Mouse (Mus musculus) kidney, embryonic 14.5 days (tissue): ENCODE data around the gene Dmd. TPM values are rescaled to one million over a fixed set of nuclear protein-coding genes. Genes with fewer than 3 reads are reported as not detected.

Source experiments
- ATAC-seq: fragments of 200-750 bp; cut with Nextera tagmentation; 2 replicates; pipeline ENCODE4 v1.8.0; 2017; ENCODE audit warnings: moderate number of reproducible peaks, mild to moderate bottlenecking, moderate TSS enrichment, moderate library complexity; ENCODE audit not compliant: low FRiP score, low TSS enrichment
- H3K27ac ChIP-seq: fragments of 300-500 bp; sonication (generic); 2 replicates; pipeline ENCODE4 v1.5.1; 2014; ENCODE audit warnings: low read depth, mild to moderate bottlenecking, low read length, moderate library complexity, mixed read lengths
- H3K27me3 ChIP-seq: fragments of 300-500 bp; sonication (generic); 2 replicates; pipeline ENCODE4 v1.6.1; 2014; ENCODE audit warnings: mild to moderate bottlenecking, low read length; ENCODE audit not compliant: control insufficient read depth, insufficient read depth
- H3K36me3 ChIP-seq: fragments of 300-500 bp; sonication (generic); 2 replicates; pipeline ENCODE4 v1.6.1; 2014; ENCODE audit warnings: low read length, mixed read lengths; ENCODE audit not compliant: control insufficient read depth, insufficient read depth
- H3K4me1 ChIP-seq: fragments of 300-500 bp; sonication (generic); 2 replicates; pipeline ENCODE4 v1.6.1; 2014; ENCODE audit warnings: low read length, mixed read lengths; ENCODE audit not compliant: control insufficient read depth, insufficient read depth
- H3K4me2 ChIP-seq: fragments of 300-500 bp; sonication (generic); replicated peaks from 2 replicates; pipeline ENCODE4 v1.6.1; 2014; ENCODE audit warnings: low read depth, mild to moderate bottlenecking, low read length
- H3K4me3 ChIP-seq: fragments of 300-500 bp; sonication (generic); 2 replicates; pipeline ENCODE4 v1.5.1; 2014; ENCODE audit warnings: mild to moderate bottlenecking, low read length
- H3K9ac ChIP-seq: fragments of 300-500 bp; sonication (generic); 2 replicates; pipeline ENCODE4 v1.6.1; 2014; ENCODE audit warnings: low read depth, mild to moderate bottlenecking, low read length, moderate library complexity
- H3K9me3 ChIP-seq: fragments of 300-500 bp; sonication (generic); 2 replicates; pipeline ENCODE4 v1.6.1; 2016; ENCODE audit warnings: low read length; ENCODE audit not compliant: control insufficient read depth
- WGBS: fragments of 180-500 bp; shearing (Covaris S2); extraction: QIAGEN DNeasy Blood & Tissue Kit; methylation state at CpG from one replicate; pipeline ENCODE4 v1.1.7; 2014; 5-methylcytosine and 5-hydroxymethylcytosine counted together
- polyA plus RNA-seq: library from polyadenylated mRNA; unstranded; fragments of >200 nt; fragmentation: Nextera tagmentation; extraction: Ambion mirVana; gene quantifications from 2 replicates; pipeline ENCODE4 v1.2.1, GENCODE M21; 2014

Dmd gene
- polyA plus RNA-seq = 25.2 and 29.9 TPM in 2 replicates

GRCm38 (mm10) chrX:82948630-82949029, at the start of gene Dmd:
Gene Dmd (plus strand): TSS chrX:82948870.
- no peak for ATAC-seq
- Histone ChIP-seq H3K36me3 (no peaks in the 10 kb centered on the region), H3K4me2 (no peak within 1 kb of the TSS), H3K9ac (no peak within 1 kb of the TSS), H3K27ac (no peak within 1 kb of the TSS), H3K27me3 (no peaks in the 10 kb centered on the region), H3K4me3 (no peak within 1 kb of the TSS), H3K9me3 (no peaks in the 10 kb centered on the region), H3K4me1 (no peaks in the 10 kb centered on the region)
- WGBS = 70% methylated on average over 3 of the region's 3 CpGs

- H3K9ac ChIP-seq = no peak overlapping the region
- no peak overlapping the region for H3K4me3 ChIP-seq
- ATAC-seq = no peak
- no peak overlapping the region for H3K4me2 ChIP-seq
- H3K4me1 ChIP-seq = no peaks in the 10 kb centered on the region
- no peak overlapping the region for H3K27ac ChIP-seq
- no peaks in the 10 kb centered on the region for H3K9me3 ChIP-seq
- no peaks in the 10 kb centered on the region for H3K27me3 ChIP-seq
- no peaks in the 10 kb centered on the region for H3K36me3 ChIP-seq
These were observed 47.2 kb upstream of the Dmd start for GRCm38 (mm10) chrX:82901515-82901914.

DNA sequence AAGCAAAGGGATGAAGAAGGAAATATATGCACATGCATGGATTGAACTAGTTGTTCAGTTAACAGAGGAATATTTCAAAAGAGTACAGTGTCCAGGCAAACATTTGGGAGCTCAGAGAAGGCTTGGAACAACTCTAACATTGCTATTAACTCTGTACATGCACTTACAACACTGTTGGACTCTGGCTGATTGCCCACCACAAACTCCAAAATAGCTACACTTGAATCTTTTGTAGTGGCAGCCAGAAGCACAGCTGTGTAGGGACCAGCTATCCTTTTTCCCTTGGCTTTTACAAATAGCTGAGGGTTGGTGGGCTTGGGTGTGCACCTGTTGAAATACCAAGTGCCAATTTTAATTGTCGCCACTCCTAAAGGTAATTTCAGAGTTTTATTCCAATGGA, 39.0 kb downstream of the Dmd start:
- Histone ChIP-seq H3K4me2 (no peak overlapping the region), H3K9me3 (no peaks in the 10 kb centered on the region), H3K4me3 (no peak overlapping the region), H3K4me1 (no peaks in the 10 kb centered on the region), H3K27ac (no peak overlapping the region), H3K36me3 (no peaks in the 10 kb centered on the region), H3K9ac (no peak overlapping the region), H3K27me3 (no peaks in the 10 kb centered on the region)
- ATAC-seq = no peak
- WGBS = 83% methylated on average over 1 of the region's 1 CpGs

- WGBS = 68% methylated on average over 1 of the region's 1 CpGs
- no peak for ATAC-seq
- H3K27me3 ChIP-seq = no peaks in the 10 kb centered on the region
These were observed 101.5 kb downstream of the Dmd start for GRCm38 (mm10) chrX:83050190-83050589.

DNA sequence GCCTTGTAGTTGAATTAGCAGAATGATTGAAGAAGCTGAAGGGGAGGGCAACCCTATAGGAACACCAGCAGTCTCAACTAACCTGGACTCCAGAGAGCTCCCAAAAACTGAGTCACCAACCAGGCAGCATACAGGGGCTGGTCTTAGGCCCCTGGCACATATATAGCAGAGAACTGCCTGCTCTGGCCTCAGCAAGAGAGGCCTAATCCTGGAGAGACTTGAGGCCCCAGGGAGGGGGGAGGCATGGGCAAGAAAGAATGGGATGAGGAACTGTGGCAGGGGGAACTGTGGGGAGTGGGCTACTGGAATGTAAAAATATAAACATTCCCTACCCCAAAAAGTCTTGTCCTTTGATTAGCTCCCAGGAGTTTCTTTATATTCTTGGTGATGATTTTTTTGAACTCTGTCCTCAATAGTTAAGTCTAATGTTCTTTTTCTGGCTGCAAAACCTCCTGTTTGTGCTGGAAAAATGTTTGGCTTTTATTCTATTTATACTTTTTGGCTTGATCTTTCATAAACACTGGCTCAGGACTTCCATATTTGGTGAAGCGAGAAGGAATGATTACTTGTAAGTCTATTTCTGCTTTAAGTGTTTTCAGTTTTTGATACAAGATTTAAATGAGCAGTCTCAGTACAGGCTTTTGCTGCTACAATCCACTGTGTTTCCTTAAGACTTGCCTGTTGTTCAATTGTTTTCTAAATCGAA, 167.7 kb downstream of the Dmd start:
- ATAC-seq = no peak
- Histone ChIP-seq H3K9ac (no peak overlapping the region), H3K4me2 (no peak overlapping the region), H3K27me3 (no peaks in the 10 kb centered on the region), H3K4me1 (no peaks in the 10 kb centered on the region), H3K9me3 (no peaks in the 10 kb centered on the region), H3K27ac (no peak overlapping the region), H3K36me3 (no peaks in the 10 kb centered on the region), H3K4me3 (no peak overlapping the region)
- WGBS = 76% methylated on average over 2 of the region's 2 CpGs

More at GRCm38 (mm10) chrX:83050190-83050589, 101.5 kb downstream of the Dmd start:
- Histone ChIP-seq H3K9me3 (no peaks in the 10 kb centered on the region), H3K9ac (no peak overlapping the region), H3K36me3 (no peaks in the 10 kb centered on the region), H3K4me3 (no peak overlapping the region), H3K4me2 (no peak overlapping the region), H3K4me1 (no peaks in the 10 kb centered on the region), H3K27ac (no peak overlapping the region)

DNA sequence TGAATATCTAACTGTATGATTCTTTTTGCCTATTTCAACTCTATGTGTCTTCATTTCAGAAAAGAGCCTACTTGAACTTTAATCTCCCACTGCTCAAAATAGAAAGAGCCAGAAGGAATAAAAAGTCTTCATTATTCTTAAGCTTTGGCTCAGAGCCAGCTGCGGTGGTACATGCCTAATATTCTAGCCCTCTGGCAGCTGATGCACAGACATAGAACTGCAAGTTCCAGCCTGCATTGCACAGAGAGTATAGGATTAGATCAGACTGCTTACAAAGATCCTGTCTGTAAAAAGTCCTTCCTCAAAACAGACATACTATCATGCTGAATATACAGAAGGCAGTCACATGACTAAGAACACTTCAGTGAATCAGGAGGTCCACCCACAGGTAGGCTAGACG, 168.5 kb downstream of the Dmd start:
- Histone ChIP-seq H3K4me2 (no peak overlapping the region), H3K4me3 (no peak overlapping the region), H3K27me3 (no peaks in the 10 kb centered on the region), H3K4me1 (no peaks in the 10 kb centered on the region), H3K9me3 (no peaks in the 10 kb centered on the region), H3K36me3 (no peaks in the 10 kb centered on the region), H3K27ac (no peak overlapping the region), H3K9ac (no peak overlapping the region)
- WGBS = 69% methylated on average over 2 of the region's 2 CpGs
- ATAC-seq = no peak

- Histone ChIP-seq H3K4me2 (no peak overlapping the region), H3K27me3 (no peaks in the 10 kb centered on the region), H3K4me3 (no peak overlapping the region), H3K9ac (no peak overlapping the region), H3K9me3 (no peaks in the 10 kb centered on the region), H3K36me3 (no peaks in the 10 kb centered on the region), H3K4me1 (no peaks in the 10 kb centered on the region), H3K27ac (no peak overlapping the region)
- WGBS = 75% methylated on average over 2 of the region's 2 CpGs
- no peak for ATAC-seq
These were observed 271.9 kb downstream of the Dmd start for GRCm38 (mm10) chrX:83220563-83220962.

GRCm38 (mm10) chrX:83221050-83221449, 272.4 kb downstream of the Dmd start:
- no peak overlapping the region for H3K9ac ChIP-seq
- H3K36me3 ChIP-seq = no peaks in the 10 kb centered on the region
- H3K4me2 ChIP-seq = no peak overlapping the region
- H3K4me1 ChIP-seq = no peaks in the 10 kb centered on the region
- ATAC-seq = no peak
- H3K27ac ChIP-seq = no peak overlapping the region
- no peak overlapping the region for H3K4me3 ChIP-seq
- no peaks in the 10 kb centered on the region for H3K27me3 ChIP-seq
- 56% methylated on average over 1 of the region's 1 CpGs for WGBS
- no peaks in the 10 kb centered on the region for H3K9me3 ChIP-seq

- Histone ChIP-seq H3K36me3 (no peaks in the 10 kb centered on the region), H3K4me2 (no peak within 1 kb of the TSS), H3K9me3 (no peaks in the 10 kb centered on the region), H3K9ac (no peak within 1 kb of the TSS), H3K27me3 (no peaks in the 10 kb centered on the region), H3K4me1 (no peaks in the 10 kb centered on the region), H3K4me3 (no peak within 1 kb of the TSS), H3K27ac (no peak within 1 kb of the TSS)
- no peak for ATAC-seq
- 93% methylated on average over 15 of the region's 15 CpGs for WGBS
These were observed 538.9 kb downstream of the Dmd start, which contains the start of gene Tsga8 for GRCm38 (mm10) chrX:83487598-83487997. Gene Tsga8 (minus strand): TSS chrX:83487924.
